Mouse (Mus musculus) liver, adult 2 months (tissue): ENCODE results near the gene Slc20a1.

Experiments used
- CTCF ChIP-seq: fragments of 200-500 bp; IDR thresholded peaks from 2 replicates; pipeline ENCODE4 v1.5.1; 2011; ENCODE audit warnings: low read depth, low read length, control low read depth
- POLR2A ChIP-seq: fragments of 200-500 bp; IDR thresholded peaks from 2 replicates; pipeline ENCODE4 v1.6.1; 2011; ENCODE audit warnings: low read length, control low read depth; ENCODE audit not compliant: insufficient read depth; ENCODE audit errors: extremely low read depth

DNA sequence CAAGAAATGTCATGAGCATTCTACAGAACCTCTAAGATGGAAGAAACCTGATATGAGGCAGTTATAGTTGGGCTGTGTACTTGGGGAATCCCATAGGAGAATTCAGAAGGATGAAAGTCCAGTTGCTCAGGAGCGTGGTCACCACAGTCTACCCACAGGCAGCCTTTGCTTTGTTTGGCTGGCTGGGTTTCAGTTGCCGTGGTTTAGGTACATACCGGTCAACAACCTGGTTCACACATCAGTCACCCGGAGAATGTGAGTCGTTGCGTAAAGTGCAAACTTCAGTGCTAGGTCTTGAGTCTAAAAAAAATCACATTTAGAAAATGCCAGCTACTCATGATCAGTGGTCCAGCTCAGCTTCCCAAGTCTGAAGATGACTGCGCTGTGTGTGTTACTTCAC, 14.0 kb downstream of the Slc20a1 start:
- TF ChIP-seq CTCF (no peak), POLR2A (no peak)
